Mouse (Mus musculus): ENCODE data around the gene Cdca5. TPM values are rescaled to one million over a fixed set of nuclear protein-coding genes. Genes with fewer than 3 reads are reported as not detected.
"Not testable (repeated sequence)": the region's sequence is repeated elsewhere in the genome, so short reads cannot be mapped to it uniquely, and the experiment has no call there.

Gene Cdca5
- polyA plus RNA-seq, 1 experiment from 2014 or later, result 42.1 TPM

DNA sequence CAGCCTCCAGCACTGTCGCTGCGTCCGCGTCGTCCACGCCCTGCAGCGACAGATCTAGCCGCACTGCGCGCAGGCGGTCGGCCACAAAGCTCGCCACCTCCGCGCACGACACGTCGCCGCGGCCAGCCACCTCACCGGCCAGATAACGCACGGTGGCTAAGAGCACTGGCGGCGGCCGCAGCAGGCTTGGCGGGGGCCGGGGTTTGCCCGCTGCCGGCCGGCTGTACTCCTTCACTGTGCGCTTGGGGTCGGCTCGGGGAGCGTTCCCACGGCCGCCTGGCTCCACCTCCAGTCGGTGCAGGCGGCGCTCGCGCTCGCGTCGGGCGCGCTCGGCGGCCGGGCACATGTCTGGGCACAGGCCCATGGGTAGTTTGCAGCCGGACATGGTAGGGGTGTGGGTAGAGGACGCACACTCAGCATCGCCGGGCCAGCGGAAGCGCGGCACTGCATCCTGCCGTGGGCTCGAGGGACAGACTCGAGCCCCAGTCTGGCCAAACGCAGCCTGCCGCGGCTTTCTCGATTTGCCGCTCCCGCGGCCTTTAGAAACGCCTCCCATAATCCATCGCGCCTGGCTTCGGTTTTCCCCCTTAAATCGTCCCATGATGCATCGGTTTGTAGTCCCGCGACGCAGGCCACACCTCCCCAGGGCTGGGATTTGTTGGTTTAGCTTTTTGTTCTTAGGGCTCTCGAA lies 33.3 kb downstream of the Cdca5 start, which contains the start of gene Sac3d1:
Sac3d1 (minus strand) TSS at position 665 of the 691 bp plus-strand sequence.
- Histone ChIP-seq H3K4me3 (peak within 1 kb of the TSS; percentile 89), H3K9ac (replicated peaks) (peak within 1 kb of the TSS; percentile 91), H3K4me2 (replicated peaks) (peak within 1 kb of the TSS; percentile 95), H3K27ac (replicated peaks) (peak within 1 kb of the TSS; percentile 96), H3K9me3 (no peaks in the 10 kb centered on the region), H3K36me3 (peaks cover 24% of the 10 kb centered on the region), H3K4me1 (peaks cover 25% of the 10 kb centered on the region), H3K27me3 (no peaks in the 10 kb centered on the region)
- WGBS, result under 1% methylated on average over 62 of the region's 77 CpGs
- ATAC-seq (ENCODE audit: low FRiP score, low read depth), result peak; percentile 88

- under 1% methylated on average over 8 of the region's 8 CpGs for WGBS
- Histone ChIP-seq H3K27me3 (no peaks in the 10 kb centered on the region), H3K4me1 (peaks cover 25% of the 10 kb centered on the region), H3K36me3 (peaks cover 24% of the 10 kb centered on the region), H3K27ac (replicated peaks) (peak overlapping the region; percentile 96), H3K9me3 (no peaks in the 10 kb centered on the region), H3K4me3 (peak overlapping the region; percentile 89), H3K9ac (replicated peaks) (peak overlapping the region; percentile 91), H3K4me2 (replicated peaks) (peak overlapping the region; percentile 95)
- ATAC-seq (ENCODE audit: low FRiP score, low read depth), result peak; percentile 44
Observed at GRCm38 (mm10) chr19:6118677-6119185, 33.9 kb downstream of the Cdca5 start.

GRCm38 (mm10) chr19:6121761-6122160 lies 37.0 kb downstream of the Cdca5 start:
- no peak overlapping the region for H3K9ac ChIP-seq (replicated peaks)
- peaks cover 21% of the 10 kb centered on the region for H3K4me1 ChIP-seq
- H3K36me3 ChIP-seq, result no peaks in the 10 kb centered on the region; the same call in 1 of the 2 replicates
- ATAC-seq (ENCODE audit: low FRiP score, low read depth), result no peak
- no peaks in the 10 kb centered on the region for H3K27me3 ChIP-seq
- H3K4me2 ChIP-seq (replicated peaks), result no peak overlapping the region
- 32% methylated on average over 15 of the region's 19 CpGs for WGBS
- H3K9me3 ChIP-seq, result no peaks in the 10 kb centered on the region
- no peak overlapping the region for H3K27ac ChIP-seq (replicated peaks)
- no peak overlapping the region for H3K4me3 ChIP-seq

GRCm38 (mm10) chr19:6123330-6123729 lies 38.5 kb downstream of the Cdca5 start:
- Histone ChIP-seq H3K36me3 (no peaks in the 10 kb centered on the region; the same call in 1 of the 2 replicates), H3K27ac (replicated peaks) (no peak overlapping the region), H3K4me2 (replicated peaks) (no peak overlapping the region), H3K9ac (replicated peaks) (no peak overlapping the region), H3K4me3 (no peak overlapping the region), H3K9me3 (no peaks in the 10 kb centered on the region), H3K4me1 (peaks cover 15% of the 10 kb centered on the region), H3K27me3 (no peaks in the 10 kb centered on the region)
- no peak for ATAC-seq (ENCODE audit: low FRiP score, low read depth)
- 82% methylated on average over 8 of the region's 8 CpGs for WGBS

GRCm38 (mm10) chr19:6124898-6125297 lies 40.1 kb downstream of the Cdca5 start:
- no peak for ATAC-seq (ENCODE audit: low FRiP score, low read depth)
- Histone ChIP-seq H3K36me3 (no peaks in the 10 kb centered on the region; the same call in 1 of the 2 replicates), H3K9me3 (no peaks in the 10 kb centered on the region), H3K4me2 (replicated peaks) (no peak overlapping the region), H3K27ac (replicated peaks) (no peak overlapping the region), H3K4me1 (peaks cover 7% of the 10 kb centered on the region; the same call in 1 of the 2 replicates), H3K27me3 (no peaks in the 10 kb centered on the region), H3K9ac (replicated peaks) (no peak overlapping the region), H3K4me3 (no peak overlapping the region)
- WGBS, result 76% methylated on average over 2 of the region's 2 CpGs

- Histone ChIP-seq H3K9me3 (no peaks in the 10 kb centered on the region), H3K4me1 (peaks cover 7% of the 10 kb centered on the region; the same call in 1 of the 2 replicates), H3K27me3 (no peaks in the 10 kb centered on the region), H3K4me3 (no peak overlapping the region), H3K4me2 (replicated peaks) (no peak overlapping the region), H3K36me3 (no peaks in the 10 kb centered on the region), H3K27ac (replicated peaks) (no peak overlapping the region), H3K9ac (replicated peaks) (no peak overlapping the region)
- ATAC-seq (ENCODE audit: low FRiP score, low read depth), result no peak
- WGBS, result 26% methylated on average over 4 of the region's 4 CpGs
Observed at GRCm38 (mm10) chr19:6126289-6126688, 41.5 kb downstream of the Cdca5 start.

GRCm38 (mm10) chr19:6126789-6127580 lies 42.2 kb downstream of the Cdca5 start:
- WGBS, result 79% methylated on average over 10 of the region's 10 CpGs
- ATAC-seq (ENCODE audit: low FRiP score, low read depth), result no peak
- Histone ChIP-seq H3K9ac (replicated peaks) (peak overlapping the region; percentile 59; the same call in 1 of the 2 replicates), H3K4me1 (peaks cover 5% of the 10 kb centered on the region; the same call in 1 of the 2 replicates), H3K4me3 (peak overlapping the region; percentile 55), H3K27ac (replicated peaks) (peak overlapping the region; percentile 83; the same call in 1 of the 2 replicates), H3K4me2 (replicated peaks) (peak overlapping the region; percentile 68), H3K36me3 (no peaks in the 10 kb centered on the region), H3K27me3 (no peaks in the 10 kb centered on the region), H3K9me3 (no peaks in the 10 kb centered on the region)

DNA sequence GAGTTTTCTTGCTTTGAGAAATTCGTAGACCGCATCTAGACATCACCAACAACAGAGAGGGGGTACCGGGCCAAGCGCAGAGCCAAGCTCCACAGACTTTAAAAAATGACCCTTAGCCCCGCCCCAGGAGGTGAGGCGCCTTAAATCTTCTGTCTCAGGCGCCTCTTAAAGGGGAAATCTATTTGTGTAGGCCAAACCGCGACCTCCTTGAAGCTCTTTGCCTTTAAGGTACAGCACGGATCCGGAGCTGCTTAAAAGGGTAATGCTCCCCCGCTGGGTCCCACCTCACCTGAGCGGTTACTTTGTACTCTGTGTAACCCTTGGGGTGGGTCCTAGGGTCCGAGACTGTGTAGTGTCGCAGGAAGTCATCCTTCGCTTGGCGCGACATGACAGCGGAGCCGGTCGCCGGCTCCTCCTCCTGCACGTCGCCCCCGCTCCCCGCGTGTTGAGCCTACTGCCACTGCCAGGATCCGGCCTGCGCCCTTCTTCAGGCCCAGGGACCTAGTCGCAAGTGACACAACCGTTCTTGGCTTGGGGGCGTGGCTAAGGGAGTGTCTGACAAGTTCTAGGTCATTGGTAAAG lies 43.1 kb downstream of the Cdca5 start, which contains the start of gene Snx15:
Snx15 (minus strand) TSS at position 545 of the 582 bp plus-strand sequence.
- H3K4me1 ChIP-seq, result peaks cover 5% of the 10 kb centered on the region; the same call in 1 of the 2 replicates
- H3K9ac ChIP-seq (replicated peaks), result peak within 1 kb of the TSS; percentile 59
- H3K27me3 ChIP-seq, result no peaks in the 10 kb centered on the region
- H3K4me3 ChIP-seq, result peak within 1 kb of the TSS; percentile 55
- peak within 1 kb of the TSS; percentile 68 for H3K4me2 ChIP-seq (replicated peaks)
- no peaks in the 10 kb centered on the region for H3K9me3 ChIP-seq
- ATAC-seq (ENCODE audit: low FRiP score, low read depth), result peak; percentile 92
- H3K36me3 ChIP-seq, result no peaks in the 10 kb centered on the region
- WGBS, result under 1% methylated on average over 32 of the region's 32 CpGs
- H3K27ac ChIP-seq (replicated peaks), result peak within 1 kb of the TSS; percentile 83

- H3K4me3 ChIP-seq; ATAC-seq (ENCODE audit: low FRiP score, low read depth); H3K27ac ChIP-seq (replicated peaks); H3K4me1 ChIP-seq; H3K9ac ChIP-seq (replicated peaks); H3K27me3 ChIP-seq; H3K4me2 ChIP-seq (replicated peaks); H3K9me3 ChIP-seq: not testable (repeated sequence)
- WGBS, result 78% methylated on average over 7 of the region's 7 CpGs
- peaks cover 13% of the 10 kb centered on the region for H3K36me3 ChIP-seq
Observed at GRCm38 (mm10) chr19:6130414-6131128, 45.8 kb downstream of the Cdca5 start.

DNA sequence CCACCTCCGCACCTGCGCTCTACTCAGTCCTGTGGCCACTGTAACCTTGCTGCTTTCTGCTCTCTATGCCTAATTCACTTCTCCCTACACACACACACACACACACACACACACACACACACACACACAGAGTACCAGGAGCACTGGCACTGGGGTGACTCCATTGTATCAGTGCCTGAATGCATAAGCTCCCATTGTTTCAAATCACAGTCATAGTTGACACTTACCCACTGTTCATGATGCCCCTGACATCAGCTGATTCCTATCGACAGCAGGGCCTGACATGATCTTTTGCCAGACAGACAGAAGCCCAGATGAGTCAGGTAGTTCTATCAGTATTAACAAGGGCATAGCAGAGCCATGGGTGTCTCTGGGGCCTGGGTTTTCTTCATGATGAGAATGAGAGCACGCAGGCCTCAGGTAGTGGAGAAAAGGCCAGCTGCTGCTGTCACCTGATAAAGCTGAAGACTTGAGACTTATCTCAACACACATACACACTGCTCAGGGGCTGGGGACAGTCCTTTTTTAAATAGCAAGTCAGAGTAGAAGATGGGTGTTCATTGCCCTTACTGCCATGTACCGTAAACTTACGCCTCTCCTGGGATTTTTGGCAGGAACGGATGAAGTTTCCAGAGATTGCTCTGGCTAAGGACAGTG lies 47.5 kb downstream of the Cdca5 start:
- WGBS, result 83% methylated on average over 7 of the region's 7 CpGs

DNA sequence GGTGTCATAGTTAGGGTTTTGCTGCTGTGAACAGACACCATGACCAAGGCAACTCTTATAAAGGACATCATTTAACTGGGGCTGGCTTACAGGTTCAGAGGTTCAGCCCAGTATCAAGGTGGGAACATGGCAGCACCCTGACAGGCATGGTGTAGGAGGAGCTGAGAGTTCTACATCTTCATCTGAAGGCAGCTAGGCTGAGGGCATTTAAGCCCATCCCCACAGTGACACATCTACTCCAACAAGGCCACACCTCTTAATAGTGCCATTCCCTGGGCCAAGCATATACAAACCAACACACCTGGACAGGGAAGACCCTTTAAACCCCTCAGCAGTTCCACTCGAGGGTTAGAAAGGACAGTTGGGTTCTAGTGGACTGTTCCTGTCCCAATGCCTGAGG lies 48.4 kb downstream of the Cdca5 start:
- not testable (repeated sequence) for H3K9me3 ChIP-seq; H3K4me2 ChIP-seq (replicated peaks); H3K27me3 ChIP-seq; H3K4me1 ChIP-seq; H3K27ac ChIP-seq (replicated peaks); ATAC-seq (ENCODE audit: low FRiP score, low read depth); H3K4me3 ChIP-seq; H3K9ac ChIP-seq (replicated peaks)
- 50% methylated on average over 1 of the region's 1 CpGs for WGBS
- H3K36me3 ChIP-seq, result peaks cover 30% of the 10 kb centered on the region

More for the DNA sequence above, 47.5 kb downstream of the Cdca5 start:
- no peaks in the 10 kb centered on the region for H3K9me3 ChIP-seq
- no peak overlapping the region for H3K4me3 ChIP-seq
- 0 out of 2 replicates have a peak overlapping the region, but pooled peaks have one; percentile 10 for H3K27ac ChIP-seq (replicated peaks)
- no peak overlapping the region for H3K4me2 ChIP-seq (replicated peaks)
- no peak for ATAC-seq (ENCODE audit: low FRiP score, low read depth)
- H3K4me1 ChIP-seq, result peaks cover 5% of the 10 kb centered on the region; the same call in 1 of the 2 replicates
- peaks cover 23% of the 10 kb centered on the region for H3K36me3 ChIP-seq
- H3K9ac ChIP-seq (replicated peaks), result no peak overlapping the region
- H3K27me3 ChIP-seq, result no peaks in the 10 kb centered on the region

Data from midbrain, embryonic 12.5 days (tissue).